Mouse (Mus musculus): ENCODE data around the gene 4930579F01Rik. TPM values are rescaled to one million over a fixed set of nuclear protein-coding genes. Genes with fewer than 3 reads are reported as not detected.

4930579F01Rik gene
- polyA plus RNA-seq, 1 experiment, result not detected

- Histone ChIP-seq H3K4me1 (ENCODE audit: control insufficient read depth, insufficient read depth, insufficient read length, low read length) (peaks cover 3% of the 10 kb centered on the region), H3K27ac (replicated peaks; ENCODE audit: low read depth, low read length) (no peak overlapping the region), H3K4me3 (ENCODE audit: insufficient read depth, low read depth, low read length) (no peak overlapping the region)
These were observed 32.2 kb upstream of the 4930579F01Rik start for GRCm38 (mm10) chr3:138225853-138226252.

GRCm38 (mm10) chr3:138225331-138225730 lies 31.7 kb upstream of the 4930579F01Rik start:
- Histone ChIP-seq H3K4me1 (ENCODE audit: control insufficient read depth, insufficient read depth, insufficient read length, low read length) (peaks cover 3% of the 10 kb centered on the region), H3K4me3 (ENCODE audit: insufficient read depth, low read depth, low read length) (no peak overlapping the region), H3K27ac (replicated peaks; ENCODE audit: low read depth, low read length) (no peak overlapping the region)

GRCm38 (mm10) chr3:138224363-138224954 lies 30.8 kb upstream of the 4930579F01Rik start:
- H3K4me1 ChIP-seq (ENCODE audit: control insufficient read depth, insufficient read depth, insufficient read length, low read length), result no peaks in the 10 kb centered on the region
- H3K27ac ChIP-seq (replicated peaks; ENCODE audit: low read depth, low read length), result no peak overlapping the region
- no peak overlapping the region for H3K4me3 ChIP-seq (ENCODE audit: insufficient read depth, low read depth, low read length)

- Histone ChIP-seq H3K4me3 (ENCODE audit: insufficient read depth, low read depth, low read length) (no peak overlapping the region), H3K27ac (replicated peaks; ENCODE audit: low read depth, low read length) (no peak overlapping the region), H3K4me1 (ENCODE audit: control insufficient read depth, insufficient read depth, insufficient read length, low read length) (no peaks in the 10 kb centered on the region)
These were observed 29.3 kb upstream of the 4930579F01Rik start for GRCm38 (mm10) chr3:138222952-138223351.

GRCm38 (mm10) chr3:138222511-138222910 lies 28.9 kb upstream of the 4930579F01Rik start:
- Histone ChIP-seq H3K4me3 (ENCODE audit: insufficient read depth, low read depth, low read length) (no peak overlapping the region), H3K4me1 (ENCODE audit: control insufficient read depth, insufficient read depth, insufficient read length, low read length) (no peaks in the 10 kb centered on the region), H3K27ac (replicated peaks; ENCODE audit: low read depth, low read length) (no peak overlapping the region)

- H3K4me1 ChIP-seq (ENCODE audit: control insufficient read depth, insufficient read depth, insufficient read length, low read length), result no peaks in the 10 kb centered on the region
- H3K4me3 ChIP-seq (ENCODE audit: insufficient read depth, low read depth, low read length), result no peak overlapping the region
- no peak overlapping the region for H3K27ac ChIP-seq (replicated peaks; ENCODE audit: low read depth, low read length)
These were observed 27.5 kb upstream of the 4930579F01Rik start for GRCm38 (mm10) chr3:138221116-138221515.

GRCm38 (mm10) chr3:138217631-138218264 lies 24.1 kb upstream of the 4930579F01Rik start, which contains the start of gene Adh7:
Gene Adh7 (plus strand): TSS chr3:138217760.
- H3K4me1 ChIP-seq (ENCODE audit: control insufficient read depth, insufficient read depth, insufficient read length, low read length), result no peaks in the 10 kb centered on the region
- H3K4me3 ChIP-seq (ENCODE audit: insufficient read depth, low read depth, low read length), result no peak within 1 kb of the TSS
- H3K27ac ChIP-seq (replicated peaks; ENCODE audit: low read depth, low read length), result no peak within 1 kb of the TSS

GRCm38 (mm10) chr3:138216091-138216490 lies 22.5 kb upstream of the 4930579F01Rik start:
- Histone ChIP-seq H3K4me1 (ENCODE audit: control insufficient read depth, insufficient read depth, insufficient read length, low read length) (no peaks in the 10 kb centered on the region), H3K4me3 (ENCODE audit: insufficient read depth, low read depth, low read length) (no peak overlapping the region), H3K27ac (replicated peaks; ENCODE audit: low read depth, low read length) (no peak overlapping the region)

- no peak overlapping the region for H3K27ac ChIP-seq (replicated peaks; ENCODE audit: low read depth, low read length)
- no peaks in the 10 kb centered on the region for H3K4me1 ChIP-seq (ENCODE audit: control insufficient read depth, insufficient read depth, insufficient read length, low read length)
- no peak overlapping the region for H3K4me3 ChIP-seq (ENCODE audit: insufficient read depth, low read depth, low read length)
These were observed 21.9 kb upstream of the 4930579F01Rik start for GRCm38 (mm10) chr3:138215395-138215989.

GRCm38 (mm10) chr3:138212431-138212951 lies 18.9 kb upstream of the 4930579F01Rik start:
- H3K4me3 ChIP-seq (ENCODE audit: insufficient read depth, low read depth, low read length), result no peak overlapping the region
- H3K4me1 ChIP-seq (ENCODE audit: control insufficient read depth, insufficient read depth, insufficient read length, low read length), result no peaks in the 10 kb centered on the region
- no peak overlapping the region for H3K27ac ChIP-seq (replicated peaks; ENCODE audit: low read depth, low read length)

GRCm38 (mm10) chr3:138210432-138211075 lies 16.9 kb upstream of the 4930579F01Rik start:
- Histone ChIP-seq H3K4me3 (ENCODE audit: insufficient read depth, low read depth, low read length) (no peak overlapping the region), H3K4me1 (ENCODE audit: control insufficient read depth, insufficient read depth, insufficient read length, low read length) (no peaks in the 10 kb centered on the region), H3K27ac (replicated peaks; ENCODE audit: low read depth, low read length) (no peak overlapping the region)

GRCm38 (mm10) chr3:138208821-138209220 lies 15.2 kb upstream of the 4930579F01Rik start:
- Histone ChIP-seq H3K27ac (replicated peaks; ENCODE audit: low read depth, low read length) (no peak overlapping the region), H3K4me3 (ENCODE audit: insufficient read depth, low read depth, low read length) (no peak overlapping the region), H3K4me1 (ENCODE audit: control insufficient read depth, insufficient read depth, insufficient read length, low read length) (no peaks in the 10 kb centered on the region)

- Histone ChIP-seq H3K4me1 (ENCODE audit: control insufficient read depth, insufficient read depth, insufficient read length, low read length) (no peaks in the 10 kb centered on the region), H3K4me3 (ENCODE audit: insufficient read depth, low read depth, low read length) (no peak overlapping the region), H3K27ac (replicated peaks; ENCODE audit: low read depth, low read length) (no peak overlapping the region)
These were observed 5.1 kb upstream of the 4930579F01Rik start for GRCm38 (mm10) chr3:138198722-138199068.

- Histone ChIP-seq H3K4me1 (ENCODE audit: control insufficient read depth, insufficient read depth, insufficient read length, low read length) (no peaks in the 10 kb centered on the region), H3K27ac (replicated peaks; ENCODE audit: low read depth, low read length) (no peak overlapping the region), H3K4me3 (ENCODE audit: insufficient read depth, low read depth, low read length) (no peak overlapping the region)
These were observed 4.5 kb upstream of the 4930579F01Rik start for GRCm38 (mm10) chr3:138197973-138198721.

- no peaks in the 10 kb centered on the region for H3K4me1 ChIP-seq (ENCODE audit: control insufficient read depth, insufficient read depth, insufficient read length, low read length)
- no peak overlapping the region for H3K27ac ChIP-seq (replicated peaks; ENCODE audit: low read depth, low read length)
- no peak overlapping the region for H3K4me3 ChIP-seq (ENCODE audit: insufficient read depth, low read depth, low read length)
These were observed 3.9 kb upstream of the 4930579F01Rik start for GRCm38 (mm10) chr3:138197556-138197955.

Data from brown adipose tissue, adult 24 weeks (tissue).